Mouse (Mus musculus): Measurements from ENCODE around the gene Slf2.

DNA sequence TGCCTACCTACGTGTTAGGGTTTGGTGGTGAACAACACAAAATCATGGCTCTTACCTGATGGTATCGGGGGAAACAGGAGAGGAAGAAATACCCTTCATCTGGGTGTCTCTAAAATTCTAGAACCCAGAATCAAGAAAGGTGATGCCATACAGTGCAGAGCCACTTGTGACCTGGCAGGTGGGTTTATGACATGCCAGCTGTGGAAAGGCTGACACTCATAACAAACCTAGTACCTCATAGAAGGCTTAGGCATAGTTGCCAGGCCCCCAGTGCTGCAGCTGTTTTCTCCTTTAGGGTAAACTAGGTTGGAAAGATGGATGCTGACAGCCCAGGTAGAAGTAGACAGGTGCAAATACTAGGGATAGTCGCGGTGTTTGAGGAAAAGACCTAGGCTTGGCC lies 53.5 kb downstream of the Slf2 start:
- TF ChIP-seq CTCF (IDR thresholded peaks at IDR 0.05; ENCODE audit: control insufficient read depth, insufficient read depth, insufficient read length): no peak
- no peak for TF ChIP-seq MAX (IDR thresholded peaks at IDR 0.05)
- no peak for TF ChIP-seq MYOD1 (IDR thresholded peaks at IDR 0.05; ENCODE audit: control insufficient read depth, insufficient read length, low read depth)
- no peak for TF ChIP-seq USF1 (IDR thresholded peaks at IDR 0.05; ENCODE audit: low read depth)
- no peak for TF ChIP-seq FOSL1 (IDR thresholded peaks at IDR 0.05; ENCODE audit: insufficient read depth, low read length, poor library complexity, severe bottlenecking)
- no peak for TF ChIP-seq MYOG (IDR thresholded peaks at IDR 0.05; ENCODE audit: control insufficient read depth, extremely low read depth, insufficient read length)
- no peak for TF ChIP-seq CEBPB (IDR thresholded peaks at IDR 0.05; ENCODE audit: low read depth)

Measured in C2C12 (cell line).